Mouse (Mus musculus): ENCODE data around the gene Rasl10b. TPM values are rescaled to one million over a fixed set of nuclear protein-coding genes. Genes with fewer than 3 reads are reported as not detected.

The Rasl10b gene
- polyA plus RNA-seq, 1 experiment: 1.1 TPM

- no peak for TF ChIP-seq EP300 (IDR thresholded peaks at IDR 0.05; ENCODE audit: insufficient read depth, low read depth, low read length)
- TF ChIP-seq CTCF (IDR thresholded peaks at IDR 0.05; ENCODE audit: low read depth, low read length): peak; percentile 40
- Histone ChIP-seq H3K36me3 (ENCODE audit: control insufficient read depth, insufficient read depth, low read length, poor library complexity, severe bottlenecking) (no peaks in the 10 kb centered on the region), H3K27ac (ENCODE audit: insufficient read depth, low read length) (no peak overlapping the region), H3K4me1 (ENCODE audit: control insufficient read depth, insufficient read depth, low read length) (peaks cover 4% of the 10 kb centered on the region), H3K4me3 (ENCODE audit: low read depth, low read length) (peak overlapping the region; percentile 37), H3K9ac (ENCODE audit: low read depth, poor library complexity, severe bottlenecking) (peak overlapping the region; percentile 6; the same call in 1 of the 2 replicates), H3K9me3 (replicated peaks; ENCODE audit: control insufficient read depth, insufficient read depth, low read length, poor library complexity, severe bottlenecking) (no peaks in the 10 kb centered on the region), H3K27me3 (ENCODE audit: control insufficient read depth, insufficient read depth, low read length, poor library complexity, severe bottlenecking) (no peaks in the 10 kb centered on the region)
These were observed 33.8 kb downstream of the Rasl10b start for GRCm38 (mm10) chr11:83442596-83443267.

- Histone ChIP-seq H3K27me3 (ENCODE audit: control insufficient read depth, insufficient read depth, low read length, poor library complexity, severe bottlenecking) (no peaks in the 10 kb centered on the region), H3K27ac (ENCODE audit: insufficient read depth, low read length) (no peak overlapping the region), H3K36me3 (ENCODE audit: control insufficient read depth, insufficient read depth, low read length, poor library complexity, severe bottlenecking) (no peaks in the 10 kb centered on the region), H3K9ac (ENCODE audit: low read depth, poor library complexity, severe bottlenecking) (0 out of 2 replicates have a peak overlapping the region, but pooled peaks have one; percentile 48), H3K9me3 (replicated peaks; ENCODE audit: control insufficient read depth, insufficient read depth, low read length, poor library complexity, severe bottlenecking) (no peaks in the 10 kb centered on the region), H3K4me1 (ENCODE audit: control insufficient read depth, insufficient read depth, low read length) (peaks cover 11% of the 10 kb centered on the region), H3K4me3 (ENCODE audit: low read depth, low read length) (peak overlapping the region; percentile 15; the same call in 1 of the 2 replicates)
- TF ChIP-seq POLR2A (IDR thresholded peaks at IDR 0.05; ENCODE audit: insufficient read depth, low read length) (no peak), EP300 (IDR thresholded peaks at IDR 0.05; ENCODE audit: insufficient read depth, low read depth, low read length) (no peak), CTCF (IDR thresholded peaks at IDR 0.05; ENCODE audit: low read depth, low read length) (no peak)
These were observed 34.9 kb downstream of the Rasl10b start for GRCm38 (mm10) chr11:83443824-83444223.

GRCm38 (mm10) chr11:83445001-83445400, 36.1 kb downstream of the Rasl10b start:
- H3K9ac ChIP-seq (ENCODE audit: low read depth, poor library complexity, severe bottlenecking): peak overlapping the region; percentile 48
- H3K4me3 ChIP-seq (ENCODE audit: low read depth, low read length): peak overlapping the region; percentile 29
- TF ChIP-seq CTCF (IDR thresholded peaks at IDR 0.05; ENCODE audit: low read depth, low read length) (no peak), EP300 (IDR thresholded peaks at IDR 0.05; ENCODE audit: insufficient read depth, low read depth, low read length) (no peak), POLR2A (IDR thresholded peaks at IDR 0.05; ENCODE audit: insufficient read depth, low read length) (no peak)
- H3K36me3 ChIP-seq (ENCODE audit: control insufficient read depth, insufficient read depth, low read length, poor library complexity, severe bottlenecking): no peaks in the 10 kb centered on the region
- no peak overlapping the region for H3K27ac ChIP-seq (ENCODE audit: insufficient read depth, low read length)
- no peaks in the 10 kb centered on the region for H3K27me3 ChIP-seq (ENCODE audit: control insufficient read depth, insufficient read depth, low read length, poor library complexity, severe bottlenecking)
- H3K4me1 ChIP-seq (ENCODE audit: control insufficient read depth, insufficient read depth, low read length): peaks cover 12% of the 10 kb centered on the region
- no peaks in the 10 kb centered on the region for H3K9me3 ChIP-seq (replicated peaks; ENCODE audit: control insufficient read depth, insufficient read depth, low read length, poor library complexity, severe bottlenecking)

GRCm38 (mm10) chr11:83447612-83448011, 38.7 kb downstream of the Rasl10b start:
- Histone ChIP-seq H3K27ac (ENCODE audit: insufficient read depth, low read length) (no peak overlapping the region; the same call in 1 of the 2 replicates), H3K4me1 (ENCODE audit: control insufficient read depth, insufficient read depth, low read length) (peaks cover 12% of the 10 kb centered on the region), H3K9ac (ENCODE audit: low read depth, poor library complexity, severe bottlenecking) (no peak overlapping the region), H3K27me3 (ENCODE audit: control insufficient read depth, insufficient read depth, low read length, poor library complexity, severe bottlenecking) (no peaks in the 10 kb centered on the region), H3K4me3 (ENCODE audit: low read depth, low read length) (no peak overlapping the region), H3K36me3 (ENCODE audit: control insufficient read depth, insufficient read depth, low read length, poor library complexity, severe bottlenecking) (no peaks in the 10 kb centered on the region), H3K9me3 (replicated peaks; ENCODE audit: control insufficient read depth, insufficient read depth, low read length, poor library complexity, severe bottlenecking) (no peaks in the 10 kb centered on the region)
- TF ChIP-seq POLR2A (IDR thresholded peaks at IDR 0.05; ENCODE audit: insufficient read depth, low read length) (no peak), EP300 (IDR thresholded peaks at IDR 0.05; ENCODE audit: insufficient read depth, low read depth, low read length) (no peak), CTCF (IDR thresholded peaks at IDR 0.05; ENCODE audit: low read depth, low read length) (no peak)

DNA sequence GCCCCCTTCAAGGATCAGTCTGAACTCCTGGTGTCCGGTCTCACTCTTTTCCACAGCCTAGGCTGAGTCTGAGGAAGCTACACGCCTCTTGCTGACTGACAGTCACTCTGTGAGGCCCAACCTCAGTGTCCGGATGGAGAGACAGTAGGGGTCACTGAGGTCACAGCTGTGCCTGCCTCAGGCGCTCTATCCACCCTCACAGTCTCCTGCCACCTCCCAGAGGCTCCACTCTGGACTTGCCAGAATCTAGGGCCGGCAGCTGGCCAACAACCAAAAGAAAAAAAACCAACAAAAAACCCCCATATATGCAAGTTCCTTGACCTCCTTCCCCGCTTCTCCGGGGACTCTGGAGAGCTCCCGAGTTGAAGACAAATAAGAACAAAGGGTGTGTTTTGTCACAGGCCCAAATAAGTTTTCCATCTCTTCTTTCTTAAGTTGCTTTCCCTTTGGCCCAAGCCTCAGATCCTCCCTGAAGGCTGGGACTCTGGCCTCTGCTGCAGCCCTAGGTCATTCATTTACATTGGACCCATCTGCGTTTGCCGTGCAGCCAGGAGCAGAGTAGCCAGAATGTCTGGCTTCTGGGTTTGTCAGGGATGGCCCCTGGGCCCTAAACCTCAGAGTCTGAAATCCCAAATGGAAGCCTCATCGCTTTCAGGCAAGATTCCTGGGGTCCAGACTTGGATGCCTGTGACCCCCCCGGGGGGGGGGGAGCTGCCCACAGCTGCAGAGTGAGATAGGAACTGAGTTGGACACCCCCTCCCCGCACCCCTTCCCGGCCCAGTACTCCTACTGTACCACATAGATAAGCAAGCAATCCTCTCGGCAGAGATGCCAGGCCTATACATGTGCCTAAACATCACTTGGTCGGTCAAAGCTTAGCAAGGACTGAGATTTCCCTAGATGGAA, 39.3 kb downstream of the Rasl10b start:
- Histone ChIP-seq H3K36me3 (ENCODE audit: control insufficient read depth, insufficient read depth, low read length, poor library complexity, severe bottlenecking) (no peaks in the 10 kb centered on the region), H3K27me3 (ENCODE audit: control insufficient read depth, insufficient read depth, low read length, poor library complexity, severe bottlenecking) (no peaks in the 10 kb centered on the region), H3K4me1 (ENCODE audit: control insufficient read depth, insufficient read depth, low read length) (peaks cover 12% of the 10 kb centered on the region), H3K27ac (ENCODE audit: insufficient read depth, low read length) (no peak overlapping the region; the same call in 1 of the 2 replicates), H3K9me3 (replicated peaks; ENCODE audit: control insufficient read depth, insufficient read depth, low read length, poor library complexity, severe bottlenecking) (no peaks in the 10 kb centered on the region), H3K4me3 (ENCODE audit: low read depth, low read length) (no peak overlapping the region), H3K9ac (ENCODE audit: low read depth, poor library complexity, severe bottlenecking) (no peak overlapping the region)
- peak; percentile 60; the same call in 1 of the 2 replicates for TF ChIP-seq EP300 (IDR thresholded peaks at IDR 0.05; ENCODE audit: insufficient read depth, low read depth, low read length)
- no peak for TF ChIP-seq CTCF (IDR thresholded peaks at IDR 0.05; ENCODE audit: low read depth, low read length)

GRCm38 (mm10) chr11:83448927-83449236, 39.9 kb downstream of the Rasl10b start:
- TF ChIP-seq CTCF (IDR thresholded peaks at IDR 0.05; ENCODE audit: low read depth, low read length): no peak
- TF ChIP-seq POLR2A (IDR thresholded peaks at IDR 0.05; ENCODE audit: insufficient read depth, low read length): no peak
- no peak for TF ChIP-seq EP300 (IDR thresholded peaks at IDR 0.05; ENCODE audit: insufficient read depth, low read depth, low read length)
- Histone ChIP-seq H3K9me3 (replicated peaks; ENCODE audit: control insufficient read depth, insufficient read depth, low read length, poor library complexity, severe bottlenecking) (no peaks in the 10 kb centered on the region), H3K36me3 (ENCODE audit: control insufficient read depth, insufficient read depth, low read length, poor library complexity, severe bottlenecking) (no peaks in the 10 kb centered on the region), H3K27ac (ENCODE audit: insufficient read depth, low read length) (peak overlapping the region; percentile 40), H3K4me1 (ENCODE audit: control insufficient read depth, insufficient read depth, low read length) (peaks cover 12% of the 10 kb centered on the region), H3K4me3 (ENCODE audit: low read depth, low read length) (no peak overlapping the region), H3K9ac (ENCODE audit: low read depth, poor library complexity, severe bottlenecking) (no peak overlapping the region), H3K27me3 (ENCODE audit: control insufficient read depth, insufficient read depth, low read length, poor library complexity, severe bottlenecking) (no peaks in the 10 kb centered on the region)

All from ES-Bruce4 (cell line).